Mouse (Mus musculus): ENCODE results near the gene Nol10. TPM values are rescaled to one million over a fixed set of nuclear protein-coding genes. Genes with fewer than 3 reads are reported as not detected.
"Not testable (repeated sequence)": the region's sequence is repeated elsewhere in the genome, so short reads cannot be mapped to it uniquely, and the experiment has no call there.

The Nol10 gene
- polyA plus RNA-seq, 1 experiment, result 16.3 TPM

GRCm38 (mm10) chr12:17441495-17441894, 93.2 kb downstream of the Nol10 start:
- TF ChIP-seq POLR2A (IDR thresholded peaks at IDR 0.05; ENCODE audit: borderline replicate concordance, extremely low read depth, insufficient read depth, insufficient read length, poor library complexity, severe bottlenecking), result no peak
- TF ChIP-seq CTCF (IDR thresholded peaks at IDR 0.05; ENCODE audit: borderline replicate concordance, extremely low read depth, insufficient read depth, insufficient read length), result no peak
- DNase-seq (ENCODE audit: low read depth), result peak; percentile 37

- DNase-seq (ENCODE audit: low read depth), result peak; percentile 9
- TF ChIP-seq CTCF (IDR thresholded peaks at IDR 0.05; ENCODE audit: borderline replicate concordance, extremely low read depth, insufficient read depth, insufficient read length) (no peak), POLR2A (IDR thresholded peaks at IDR 0.05; ENCODE audit: borderline replicate concordance, extremely low read depth, insufficient read depth, insufficient read length, poor library complexity, severe bottlenecking) (no peak)
Observed at GRCm38 (mm10) chr12:17444406-17444805, 96.1 kb downstream of the Nol10 start.

DNA sequence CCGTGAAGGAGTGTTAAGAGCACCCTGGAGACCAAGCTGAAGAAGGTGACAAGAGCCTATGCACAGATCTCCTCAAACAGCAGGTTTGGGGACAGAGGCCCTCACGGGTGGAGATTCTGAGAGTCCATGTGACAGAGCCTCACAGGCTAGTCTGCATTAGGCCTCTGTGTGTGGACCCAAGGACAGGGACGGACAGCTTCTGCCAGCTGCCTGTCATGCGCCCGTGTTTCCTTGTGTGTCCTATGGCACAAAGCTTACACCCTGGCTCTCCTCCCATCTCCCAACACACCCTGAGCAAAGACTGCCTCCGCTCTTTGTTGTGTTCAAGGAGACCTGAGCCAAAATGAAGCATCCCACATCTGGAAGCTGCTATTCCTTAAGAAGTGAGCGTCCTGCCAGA, 97.0 kb downstream of the Nol10 start:
- TF ChIP-seq POLR2A (IDR thresholded peaks at IDR 0.05; ENCODE audit: borderline replicate concordance, extremely low read depth, insufficient read depth, insufficient read length, poor library complexity, severe bottlenecking) (no peak), CTCF (IDR thresholded peaks at IDR 0.05; ENCODE audit: borderline replicate concordance, extremely low read depth, insufficient read depth, insufficient read length) (no peak)
- no peak for DNase-seq (ENCODE audit: low read depth)

DNA sequence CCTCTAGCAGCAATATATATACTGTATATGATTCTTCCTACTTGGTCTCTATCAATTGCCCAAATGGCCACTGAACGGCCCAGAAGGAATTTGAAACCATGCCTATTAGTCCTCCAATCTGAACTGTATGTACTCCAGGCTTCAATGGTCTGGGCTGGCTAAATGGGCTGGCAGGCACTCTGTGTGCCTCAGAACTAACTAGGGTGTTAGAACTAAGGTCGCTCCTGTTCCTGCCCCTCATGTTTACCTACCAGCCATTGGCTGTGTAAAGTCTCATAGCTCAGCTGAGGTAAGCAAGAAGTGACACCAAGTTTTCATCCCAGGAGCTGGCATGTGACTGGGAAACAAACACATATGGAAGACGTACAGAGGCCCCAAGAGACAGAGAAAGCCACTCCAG, 100.5 kb downstream of the Nol10 start:
- no peak for TF ChIP-seq POLR2A (IDR thresholded peaks at IDR 0.05; ENCODE audit: borderline replicate concordance, extremely low read depth, insufficient read depth, insufficient read length, poor library complexity, severe bottlenecking)
- no peak for TF ChIP-seq CTCF (IDR thresholded peaks at IDR 0.05; ENCODE audit: borderline replicate concordance, extremely low read depth, insufficient read depth, insufficient read length)
- DNase-seq (ENCODE audit: low read depth), result no peak

DNA sequence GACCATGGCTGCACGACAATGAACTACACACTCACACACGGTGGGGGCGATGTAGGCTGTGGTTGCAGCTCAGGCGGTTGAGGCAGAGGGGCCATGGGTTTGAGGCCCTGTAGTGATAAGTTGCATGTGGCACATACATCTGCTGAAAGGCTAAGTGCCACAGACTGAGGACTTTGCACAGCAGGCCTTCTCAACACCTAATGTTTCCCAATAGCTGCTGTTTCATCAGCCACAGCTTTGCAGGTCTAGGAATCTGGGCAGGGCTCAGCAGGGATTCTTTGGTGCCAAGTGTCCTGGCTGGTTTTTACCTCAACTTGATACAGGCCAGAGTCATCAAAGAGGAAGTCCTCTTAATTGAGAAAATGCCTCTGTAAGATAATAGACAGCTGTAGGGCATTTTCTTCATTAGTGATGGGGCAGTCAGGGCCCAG, 101.4 kb downstream of the Nol10 start:
- TF ChIP-seq CTCF (IDR thresholded peaks at IDR 0.05; ENCODE audit: borderline replicate concordance, extremely low read depth, insufficient read depth, insufficient read length), result no peak
- TF ChIP-seq POLR2A (IDR thresholded peaks at IDR 0.05; ENCODE audit: borderline replicate concordance, extremely low read depth, insufficient read depth, insufficient read length, poor library complexity, severe bottlenecking), result no peak
- no peak for DNase-seq (ENCODE audit: low read depth)

DNA sequence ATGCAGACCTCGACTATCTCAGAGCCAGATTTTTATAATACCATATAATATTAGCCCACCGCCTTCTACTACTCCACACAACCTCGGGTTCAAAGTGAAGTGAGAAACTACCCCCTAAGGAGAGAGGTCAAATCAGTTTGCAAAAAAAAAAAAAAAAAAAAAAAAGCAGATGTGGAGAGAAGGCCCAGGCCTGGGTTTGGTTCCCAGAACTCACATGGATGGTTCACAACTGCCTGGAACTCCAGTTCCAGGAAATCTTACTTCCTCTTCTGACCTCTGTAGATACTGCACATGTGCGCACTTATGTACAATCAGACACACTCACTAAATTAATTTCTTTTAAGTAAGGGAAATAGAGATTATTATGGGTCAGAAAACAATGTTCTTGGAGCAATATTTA, 102.2 kb downstream of the Nol10 start:
- TF ChIP-seq POLR2A (IDR thresholded peaks at IDR 0.05; ENCODE audit: borderline replicate concordance, extremely low read depth, insufficient read depth, insufficient read length, poor library complexity, severe bottlenecking) (no peak), CTCF (IDR thresholded peaks at IDR 0.05; ENCODE audit: borderline replicate concordance, extremely low read depth, insufficient read depth, insufficient read length) (no peak)
- DNase-seq (ENCODE audit: low read depth), result no peak

- DNase-seq (ENCODE audit: low read depth), result no peak
- TF ChIP-seq POLR2A (IDR thresholded peaks at IDR 0.05; ENCODE audit: borderline replicate concordance, extremely low read depth, insufficient read depth, insufficient read length, poor library complexity, severe bottlenecking) (no peak), CTCF (IDR thresholded peaks at IDR 0.05; ENCODE audit: borderline replicate concordance, extremely low read depth, insufficient read depth, insufficient read length) (no peak)
Observed at GRCm38 (mm10) chr12:17450908-17451307, 102.7 kb downstream of the Nol10 start.

DNA sequence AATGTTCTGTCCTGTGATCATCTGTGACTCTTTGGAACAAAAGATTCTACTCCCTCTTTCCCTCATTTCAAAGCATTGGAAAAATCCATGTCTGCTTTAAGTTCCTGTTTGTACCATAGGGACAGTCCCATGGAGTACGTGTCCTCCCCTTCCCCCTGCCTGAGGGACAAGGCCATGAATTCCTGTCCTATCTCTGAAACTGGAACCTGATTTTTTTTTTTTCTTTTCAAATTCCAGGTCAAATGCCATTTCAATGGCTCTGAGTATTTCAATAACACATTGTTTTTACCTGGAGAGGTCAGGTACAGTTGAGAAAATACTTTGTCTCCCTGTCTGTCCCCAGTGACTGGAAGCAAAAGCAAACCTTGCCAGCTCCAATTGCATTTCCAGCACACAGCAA, 104.0 kb downstream of the Nol10 start:
- DNase-seq (ENCODE audit: low read depth), result no peak
- TF ChIP-seq POLR2A (IDR thresholded peaks at IDR 0.05; ENCODE audit: borderline replicate concordance, extremely low read depth, insufficient read depth, insufficient read length, poor library complexity, severe bottlenecking) (no peak), CTCF (IDR thresholded peaks at IDR 0.05; ENCODE audit: borderline replicate concordance, extremely low read depth, insufficient read depth, insufficient read length) (no peak)

DNA sequence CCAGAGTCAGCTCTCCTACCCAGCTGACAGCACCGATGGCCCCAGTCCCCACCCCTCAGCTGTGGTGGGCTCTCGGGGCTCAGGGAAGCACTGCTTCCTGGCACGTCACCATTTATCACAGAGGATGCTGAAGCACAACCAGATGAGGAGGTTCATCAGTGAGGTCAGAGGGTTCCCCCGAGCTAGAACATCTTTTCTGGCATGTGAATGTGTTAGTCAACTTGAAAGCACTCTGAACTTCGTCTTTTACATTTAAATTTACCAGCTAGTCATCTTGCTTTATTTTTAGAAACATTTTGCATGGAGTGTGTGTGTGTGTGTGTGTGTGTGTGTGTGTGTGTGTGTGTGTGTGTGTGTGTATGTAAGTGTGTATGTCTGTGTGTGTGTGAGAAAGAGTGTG, 105.7 kb downstream of the Nol10 start:
- DNase-seq (ENCODE audit: low read depth), result no peak
- no peak for TF ChIP-seq CTCF (IDR thresholded peaks at IDR 0.05; ENCODE audit: borderline replicate concordance, extremely low read depth, insufficient read depth, insufficient read length)
- TF ChIP-seq POLR2A (IDR thresholded peaks at IDR 0.05; ENCODE audit: borderline replicate concordance, extremely low read depth, insufficient read depth, insufficient read length, poor library complexity, severe bottlenecking), result no peak

- TF ChIP-seq CTCF (IDR thresholded peaks at IDR 0.05; ENCODE audit: borderline replicate concordance, extremely low read depth, insufficient read depth, insufficient read length) (no peak), POLR2A (IDR thresholded peaks at IDR 0.05; ENCODE audit: borderline replicate concordance, extremely low read depth, insufficient read depth, insufficient read length, poor library complexity, severe bottlenecking) (no peak)
- no peak for DNase-seq (ENCODE audit: low read depth)
Observed at GRCm38 (mm10) chr12:17455096-17455495, 106.8 kb downstream of the Nol10 start.

GRCm38 (mm10) chr12:17459223-17459622, 111.0 kb downstream of the Nol10 start:
- DNase-seq (ENCODE audit: low read depth), result not testable (repeated sequence)

DNA sequence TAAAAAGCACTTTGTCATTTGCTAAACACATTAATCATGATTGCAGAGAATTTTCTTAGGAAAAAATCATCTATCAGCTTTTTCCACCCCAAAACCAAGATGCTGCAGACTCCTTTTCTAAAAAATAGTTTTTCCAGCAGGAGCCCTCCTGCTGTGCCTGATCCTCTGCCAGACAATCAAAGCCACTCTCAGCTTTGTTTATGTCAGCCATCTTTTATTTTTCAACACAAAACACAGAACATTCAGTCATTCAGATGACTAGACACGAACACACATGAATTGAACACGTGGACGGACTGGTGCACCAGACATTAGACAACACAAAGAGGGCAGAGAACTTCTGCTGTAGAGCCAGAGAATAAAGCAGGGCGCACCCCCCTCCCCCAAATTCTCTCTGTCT, 115.4 kb downstream of the Nol10 start:
- peak; percentile 15 for DNase-seq (ENCODE audit: low read depth)
- TF ChIP-seq CTCF (IDR thresholded peaks at IDR 0.05; ENCODE audit: borderline replicate concordance, extremely low read depth, insufficient read depth, insufficient read length) (no peak), POLR2A (IDR thresholded peaks at IDR 0.05; ENCODE audit: borderline replicate concordance, extremely low read depth, insufficient read depth, insufficient read length, poor library complexity, severe bottlenecking) (no peak)

- DNase-seq (ENCODE audit: low read depth), result not testable (repeated sequence)
Observed at GRCm38 (mm10) chr12:17464550-17464949, 116.3 kb downstream of the Nol10 start.
